ENCODE assay signal across 20 mouse cellular contexts in genomic region chr12:28834266-28834665, GRCm38 (mm10).
A peak's percentile ranks its signal among the peaks of the same experiment; 100 is the strongest.
DNase-seq lines count a peak whose midpoint lies in the region; TF ChIP-seq lines count a peak whose summit lies in the region.
"Had no signal": no experiment of that assay in that cellular context is flagged by ENCODE, and none has a peak within 500 bp of the region (broad histone marks: within the 10 kb centered on the region; RNA-seq: fewer than 3 reads in every experiment).

No protein-coding gene starts in this region.

- peaks cover 7% of the 10 kb centered on the region; the same call in 1 of the 2 replicates for H3K4me1 ChIP-seq in spleen, adult 2 months (ENCODE audit: control insufficient read depth, insufficient read depth, insufficient read length)
- H3K4me1 ChIP-seq: forebrain, embryonic 15.5 days; lung, embryonic 15.5 days had no signal

- no peak overlapping the region for H3K4me3 ChIP-seq in spleen, adult 2 months (ENCODE audit: extremely low read depth, insufficient read depth, insufficient read length)
- H3K4me3 ChIP-seq: forebrain, embryonic 15.5 days; heart, embryonic 15.5 days; hindbrain, embryonic 12.5 days; left cerebral cortex, adult 2 months; liver, embryonic 13.5 days; lung, embryonic 15.5 days; myocyte had no signal

- H3K27me3 ChIP-seq in spleen, adult 2 months (ENCODE audit: control insufficient read depth, insufficient read depth, low read length): no peaks in the 10 kb centered on the region
- H3K27me3 ChIP-seq: CH12.LX; forebrain, embryonic 15.5 days; heart, embryonic 15.5 days; hindbrain, embryonic 12.5 days; liver, embryonic 13.5 days; lung, embryonic 15.5 days had no signal

- H3K27ac ChIP-seq in spleen, adult 2 months (ENCODE audit: insufficient read depth, low read length): peak overlapping the region; percentile 31; the same call in 1 of the 2 replicates
- H3K27ac ChIP-seq: forebrain, embryonic 15.5 days; heart, embryonic 15.5 days; hindbrain, embryonic 12.5 days; left cerebral cortex, adult 2 months; liver, embryonic 13.5 days; lung, embryonic 15.5 days had no signal

- H3K36me3 ChIP-seq in spleen, adult 2 months (ENCODE audit: control insufficient read depth, insufficient read depth, low read length): no peaks in the 10 kb centered on the region
- H3K36me3 ChIP-seq: forebrain, embryonic 15.5 days; heart, embryonic 15.5 days; hindbrain, embryonic 12.5 days; lung, embryonic 15.5 days had no signal

- peak in 1 of 2 experiments; percentile 69 for DNase-seq in spleen, adult 2 months (ENCODE audit: low read depth in 1 of 2, low spot score in 2 of 2)
- DNase-seq in spleen, postnatal 10 days (ENCODE audit: low spot score in 2 of 2): no peak
- DNase-seq in T-cell, adult 2 months (ENCODE audit: low spot score): peak; percentile 90
- DNase-seq in naive thymus-derived CD4-positive, alpha-beta T cell, adult 2 months (ENCODE audit: low read depth): peak; percentile 93
- peak; percentile 49 for DNase-seq in thymus, postnatal 25 days
- no peak for DNase-seq in cerebellum, postnatal 4 days (ENCODE audit: low spot score in 2 of 2)
- DNase-seq in adrenal gland, adult (ENCODE audit: inconsistent age in 2 of 2, low spot score in 1 of 2): no peak
- DNase-seq: cerebellum, adult 8-10 months; gastrocnemius, postnatal 25 days; kidney, postnatal 36 days; liver, embryonic 13.5 days; midbrain, embryonic 14.5 days; right cerebral cortex, postnatal 4 days had no signal

- WGBS in spleen, adult 2 months: 68% methylated on average over 6 of the region's 6 CpGs

- TF ChIP-seq POLR2A in spleen, adult 2 months (IDR thresholded peaks at IDR 0.05; ENCODE audit: low read depth, low read length): no peak

- TF ChIP-seq CTCF in spleen, adult 2 months (IDR thresholded peaks at IDR 0.05; ENCODE audit: extremely low read depth, insufficient read depth, insufficient read length, insufficient replicate concordance): no peak

Comparison
In these comparisons a context has a peak if more than half of its experiments do, and no peak if none do; other contexts are left out.
1. DNase-seq: peak in T-cell, adult 2 months (single experiment), naive thymus-derived CD4-positive, alpha-beta T cell, adult 2 months (single experiment) and thymus, postnatal 25 days (single experiment); none in spleen, postnatal 10 days (0 of 2), cerebellum, postnatal 4 days (0 of 2) and adrenal gland, adult (0 of 2).